Mouse (Mus musculus) CH12.LX (cell line): ENCODE data around the gene Cops4.

Experiments
- BHLHE40 ChIP-seq: IDR thresholded peaks from 2 replicates; pipeline ENCODE4 v1.6.1; 2011; ENCODE audit warnings: mild to moderate bottlenecking, low read depth, low read length, improper control_type of control experiment
- CTCF ChIP-seq, 2 experiments: IDR thresholded peaks in 1 of 2; conservative IDR thresholded peaks in 1 of 2; 2 replicates each; pipeline ENCODE4 v1.5.1; 2011 to 2012; ENCODE audit warnings: low read depth in 2 of 2, low read length in 2 of 2, improper control_type of control experiment in 1 of 2, inconsistent platforms in 1 of 2, mild to moderate bottlenecking in 1 of 2, moderate library complexity in 1 of 2
- E2F4 ChIP-seq: IDR thresholded peaks from 2 replicates; pipeline ENCODE4 v1.6.1; 2011; ENCODE audit warnings: low read depth, low read length, improper control_type of control experiment; ENCODE audit not compliant: insufficient replicate concordance
- IRF4 ChIP-seq: IDR thresholded peaks from 2 replicates; pipeline ENCODE4 v1.6.1; 2014; ENCODE audit warnings: low read depth, mild to moderate bottlenecking, inconsistent platforms, low read length, improper control_type of control experiment
- JUND ChIP-seq: conservative IDR thresholded peaks from 2 replicates; pipeline ENCODE4 v1.6.1; 2011; ENCODE audit warnings: low read depth, low read length, improper control_type of control experiment
- MAFK ChIP-seq: IDR thresholded peaks from 2 replicates; pipeline ENCODE4 v1.6.1; 2011; ENCODE audit warnings: low read length, improper control_type of control experiment; ENCODE audit not compliant: insufficient replicate concordance
- MAX ChIP-seq: IDR thresholded peaks from 2 replicates; pipeline ENCODE4 v1.6.1; 2011; ENCODE audit warnings: low read length, improper control_type of control experiment
- MAZ ChIP-seq: IDR thresholded peaks from 2 replicates; pipeline ENCODE4 v1.6.1; 2012; ENCODE audit warnings: low read depth, mild to moderate bottlenecking, inconsistent platforms, low read length, improper control_type of control experiment, moderate library complexity
- MXI1 ChIP-seq: IDR thresholded peaks from 2 replicates; pipeline ENCODE4 v1.6.1; 2011; ENCODE audit warnings: mild to moderate bottlenecking, low read depth, low read length, improper control_type of control experiment
- POLR2A ChIP-seq: IDR thresholded peaks from 2 replicates; pipeline ENCODE4 v1.6.1; 2011; ENCODE audit warnings: low read depth, mild to moderate bottlenecking, improper control_type of control experiment, low read length
- POLR2AphosphoS2 ChIP-seq: IDR thresholded peaks from 2 replicates; pipeline ENCODE4 v1.6.1; 2011; ENCODE audit warnings: low read depth, low read length, improper control_type of control experiment
- TBP ChIP-seq: conservative IDR thresholded peaks from 2 replicates; pipeline ENCODE4 v1.6.1; 2011; ENCODE audit warnings: low read depth, low read length, improper control_type of control experiment
- USF1 ChIP-seq: IDR thresholded peaks from 2 replicates; pipeline ENCODE4 v1.6.1; 2014; ENCODE audit warnings: low read depth, mild to moderate bottlenecking, inconsistent platforms, low read length, improper control_type of control experiment

- TF ChIP-seq POLR2AphosphoS2 (no peak), USF1 (no peak), POLR2A (no peak), JUND (no peak), CTCF (conservative IDR thresholded peaks at IDR 0.05 in 1 of 2, IDR thresholded peaks at IDR 0.05 in 1 of 2; ENCODE audit: low read depth in 2 of 2, low read length in 2 of 2) (no peak), E2F4 (no peak), BHLHE40 (no peak), MAFK (no peak), TBP (no peak), IRF4 (no peak), MAX (no peak), MAZ (no peak), MXI1 (no peak)
These were observed 31.0 kb upstream of the Cops4 start for GRCm38 (mm10) chr5:100487120-100487519.
